Mouse (Mus musculus) heart, adult 2 months (tissue): ENCODE measurements at regions not wholly inside any gene's neighbourhood (a gene's known extent, or its start where the extent isn't known, plus 50 kb on each side); places are given as distances from the start of the nearest gene placed in this dataset.
"Not testable (repeated sequence)": the region's sequence is repeated elsewhere in the genome, so short reads cannot be mapped to it uniquely, and the experiment has no call there.

ENCODE experiments used
- DNase-seq, 2 experiments: peaks; one replicate each; pipeline ENCODE4 v3.0.0; 2021
- H3K27ac ChIP-seq: fragments of 200-600 bp; 2 replicates; pipeline ENCODE4 v1.8.1; 2022
- H3K27me3 ChIP-seq: fragments of 200-500 bp; 2 replicates; pipeline ENCODE4 v1.6.1; 2012; ENCODE audit warnings: mild to moderate bottlenecking, low read length, inconsistent platforms, mixed read lengths; ENCODE audit not compliant: control insufficient read depth, insufficient read depth
- H3K36me3 ChIP-seq: fragments of 200-500 bp; 2 replicates; pipeline ENCODE4 v1.6.1; 2012; ENCODE audit warnings: low read length, inconsistent platforms; ENCODE audit not compliant: control insufficient read depth, insufficient read depth
- H3K4me1 ChIP-seq: fragments of 200-500 bp; 2 replicates; pipeline ENCODE4 v1.6.1; 2011; ENCODE audit warnings: low read length; ENCODE audit not compliant: control insufficient read depth, insufficient read depth
- H3K4me3 ChIP-seq: fragments of 200-600 bp; 2 replicates; pipeline ENCODE4 v1.8.1; 2022
- H3K79me2 ChIP-seq: fragments of 200-500 bp; replicated peaks from 2 replicates; pipeline ENCODE4 v1.6.1; 2012; ENCODE audit warnings: mild to moderate bottlenecking, inconsistent platforms, low read length, moderate library complexity, mixed read lengths; ENCODE audit not compliant: control insufficient read depth, insufficient read depth
- H3K9ac ChIP-seq: fragments of 200-500 bp; 2 replicates; pipeline ENCODE4 v1.6.1; 2012; ENCODE audit warnings: low read depth, mild to moderate bottlenecking, control low read depth, inconsistent platforms, low read length, mixed read lengths
- CTCF ChIP-seq: fragments of 200-600 bp; IDR thresholded peaks from 2 replicates; pipeline ENCODE4 v1.8.1; 2022; ENCODE audit warnings: antibody characterized with exemption, mild to moderate bottlenecking, moderate library complexity
- EP300 ChIP-seq: fragments of 200-500 bp; IDR thresholded peaks from 2 replicates; pipeline ENCODE4 v1.6.1; 2011; ENCODE audit warnings: low read depth, low read length, control low read depth; ENCODE audit not compliant: insufficient read depth
- POLR2A ChIP-seq: fragments of 200-500 bp; IDR thresholded peaks from 2 replicates; pipeline ENCODE4 v1.6.1; 2011; ENCODE audit warnings: mild to moderate bottlenecking, low read depth, low read length, control low read depth; ENCODE audit not compliant: insufficient read depth
- WGBS: fragments of 180-500 bp; shearing (Covaris S2); methylation state at CpG from one replicate; pipeline ENCODE4 v1.1.7; 2018; 5-methylcytosine and 5-hydroxymethylcytosine counted together
- intact Hi-C: fragments of 180-260 bp; cut with DNase I; formaldehyde crosslinking; loops from one replicate; pipeline ENCODE4 v1.15.1; 2025

GRCm38 (mm10) chr6:68977959-68978358 is 1442.4 kb upstream of the Tacstd2 start:
- no peak overlapping the region for H3K9ac ChIP-seq
- no peaks in the 10 kb centered on the region for H3K36me3 ChIP-seq
- H3K4me3 ChIP-seq, result no peak overlapping the region
- no peaks in the 10 kb centered on the region for H3K79me2 ChIP-seq
- TF ChIP-seq POLR2A (no peak), CTCF (no peak), EP300 (no peak)
- no peaks in the 10 kb centered on the region for H3K27me3 ChIP-seq
- no peak overlapping the region for H3K27ac ChIP-seq
- H3K4me1 ChIP-seq, result no peaks in the 10 kb centered on the region
- DNase-seq, result no peak
- intact Hi-C loops, result no loop called here

- TF ChIP-seq CTCF (no peak), EP300 (no peak), POLR2A (no peak)
- Histone ChIP-seq H3K9ac (no peak overlapping the region), H3K36me3 (no peaks in the 10 kb centered on the region), H3K27ac (no peak overlapping the region), H3K4me3 (no peak overlapping the region), H3K27me3 (no peaks in the 10 kb centered on the region), H3K79me2 (no peaks in the 10 kb centered on the region), H3K4me1 (no peaks in the 10 kb centered on the region)
- no peak for DNase-seq
- intact Hi-C loops, result no loop called here
Measured at GRCm38 (mm10) chr6:68964012-68964411, 1428.4 kb upstream of the Tacstd2 start.

- H3K27me3 ChIP-seq, H3K79me2 ChIP-seq, H3K4me3 ChIP-seq, DNase-seq, H3K36me3 ChIP-seq, intact Hi-C loops, H3K4me1 ChIP-seq, H3K27ac ChIP-seq, H3K9ac ChIP-seq: not testable (repeated sequence)
Measured at GRCm38 (mm10) chr6:68938104-68938503, 1402.5 kb upstream of the Tacstd2 start.

GRCm38 (mm10) chr6:68931860-68932259 is 1396.3 kb upstream of the Tacstd2 start:
- H3K79me2 ChIP-seq, H3K9ac ChIP-seq, intact Hi-C loops, H3K4me3 ChIP-seq, H3K4me1 ChIP-seq, DNase-seq, H3K27ac ChIP-seq, H3K36me3 ChIP-seq, H3K27me3 ChIP-seq: not testable (repeated sequence)

- Histone ChIP-seq H3K79me2 (no peaks in the 10 kb centered on the region), H3K4me3 (no peak overlapping the region), H3K27me3 (no peaks in the 10 kb centered on the region), H3K27ac (no peak overlapping the region), H3K36me3 (no peaks in the 10 kb centered on the region), H3K4me1 (no peaks in the 10 kb centered on the region), H3K9ac (no peak overlapping the region)
- intact Hi-C loops, result no loop called here
- no peak for DNase-seq
- TF ChIP-seq CTCF (no peak), EP300 (no peak), POLR2A (no peak)
Measured at GRCm38 (mm10) chr6:68915536-68915935, 1379.9 kb upstream of the Tacstd2 start.

GRCm38 (mm10) chr6:68884130-68884529 is 1348.5 kb upstream of the Tacstd2 start:
- intact Hi-C loops, result no loop called here
- no peaks in the 10 kb centered on the region for H3K79me2 ChIP-seq
- H3K36me3 ChIP-seq, result no peaks in the 10 kb centered on the region
- H3K27me3 ChIP-seq, result no peaks in the 10 kb centered on the region
- no peak overlapping the region for H3K9ac ChIP-seq
- no peaks in the 10 kb centered on the region for H3K4me1 ChIP-seq
- no peak overlapping the region for H3K27ac ChIP-seq
- TF ChIP-seq EP300 (no peak), CTCF (no peak), POLR2A (no peak)
- no peak overlapping the region for H3K4me3 ChIP-seq
- no peak for DNase-seq
- WGBS, result 53% methylated on average over 1 of the region's 1 CpGs

- H3K27ac ChIP-seq, H3K4me3 ChIP-seq, H3K27me3 ChIP-seq, H3K9ac ChIP-seq, DNase-seq, H3K4me1 ChIP-seq, H3K79me2 ChIP-seq, H3K36me3 ChIP-seq, intact Hi-C loops: not testable (repeated sequence)
Measured at GRCm38 (mm10) chr6:68852761-68853160, 1317.2 kb upstream of the Tacstd2 start.
